Mouse (Mus musculus): ENCODE measurements around the gene Cpne6. TPM values are rescaled to one million over a fixed set of nuclear protein-coding genes. Genes with fewer than 3 reads are reported as not detected.

The Cpne6 gene
- total and polyA plus RNA-seq, 3 experiments, result not detected

DNA sequence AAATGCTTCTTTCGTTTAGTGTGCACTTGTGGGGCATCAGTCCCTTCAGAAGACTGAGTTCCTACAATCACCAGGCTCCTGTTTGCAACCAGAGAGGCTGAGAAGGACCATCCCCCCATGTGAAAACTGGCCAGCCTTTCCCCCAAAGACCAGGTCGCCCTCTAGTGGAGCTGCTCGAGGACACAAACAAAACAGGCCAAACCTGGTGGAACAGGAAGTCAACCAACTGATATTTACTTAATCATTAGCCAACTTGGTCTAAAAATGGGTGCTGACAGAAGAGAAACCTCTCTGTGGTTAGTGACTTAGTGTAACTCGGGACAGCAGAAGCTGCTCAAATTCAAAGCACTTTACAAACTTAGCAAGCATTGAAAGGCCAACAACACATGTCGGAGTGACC is 46.8 kb downstream of the Cpne6 start:
- dilution Hi-C loops (cut with MboI; ENCODE audit: extremely low pct_ligation_motif_present, extremely low pct_unique_long_range_greater_than_20kb, low sequenced_read_pairs), result no loop called here

DNA sequence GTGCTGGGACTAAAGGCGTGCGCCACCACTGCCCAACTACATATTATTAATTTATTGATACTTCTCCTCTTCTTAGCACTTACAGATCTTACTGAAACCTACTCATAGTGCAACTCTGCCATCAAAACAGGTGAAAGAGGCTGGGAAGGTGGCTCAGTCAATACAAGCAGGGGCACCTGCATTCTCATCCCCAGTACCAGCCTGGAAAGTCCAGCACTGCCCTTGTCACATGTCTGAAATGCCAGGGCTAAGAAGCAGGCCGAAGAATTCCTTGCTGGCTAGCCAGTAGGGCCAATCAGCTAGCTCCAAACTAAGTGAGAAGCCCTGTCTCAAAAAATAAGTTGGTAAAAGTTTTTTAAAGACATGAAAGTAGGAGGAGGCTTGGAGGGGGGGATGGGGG is 47.3 kb downstream of the Cpne6 start:
- no peak for TF ChIP-seq MAFK (IDR thresholded peaks at IDR 0.05; ENCODE audit: insufficient replicate concordance, low read length)
- no peak for TF ChIP-seq MYC (IDR thresholded peaks at IDR 0.05; ENCODE audit: low read depth, low read length)
- TF ChIP-seq BHLHE40 (IDR thresholded peaks at IDR 0.05; ENCODE audit: low read depth, low read length), result no peak
- TF ChIP-seq ZC3H11A (IDR thresholded peaks at IDR 0.05; ENCODE audit: low read depth, low read length), result no peak
- TF ChIP-seq IRF4 (IDR thresholded peaks at IDR 0.05; ENCODE audit: low read depth, low read length), result no peak
- TF ChIP-seq UBTF (IDR thresholded peaks at IDR 0.05; ENCODE audit: low read depth, low read length), result no peak
- no peak for TF ChIP-seq ZMIZ1 (IDR thresholded peaks at IDR 0.05; ENCODE audit: low read depth, low read length)
- TF ChIP-seq NRF1 (IDR thresholded peaks at IDR 0.05; ENCODE audit: low read depth, low read length), result no peak
- TF ChIP-seq CHD2 (IDR thresholded peaks at IDR 0.05; ENCODE audit: low read length), result no peak
- no peak for TF ChIP-seq USF1 (IDR thresholded peaks at IDR 0.05; ENCODE audit: low read depth, low read length)
- TF ChIP-seq ELF1 (IDR thresholded peaks at IDR 0.05; ENCODE audit: low read depth, low read length), result no peak
- in situ Hi-C loops (cut with MboI; ENCODE audit: low pct_ligation_motif_present, low pct_unique_long_range_greater_than_20kb, low sequenced_read_pairs), result no loop called here
- Histone ChIP-seq H3K9ac (ENCODE audit: insufficient read depth, low read depth) (peak overlapping the region; percentile 53; the same call in 1 of the 2 replicates), H3K4me3 (replicated peaks in 1 of 3; ENCODE audit: low read depth in 2 of 3, low read length in 2 of 3, poor library complexity in 1 of 3) (no peak overlapping the region), H3K79me2 (replicated peaks; ENCODE audit: control insufficient read depth, extremely low read depth, insufficient read depth, poor library complexity, severe bottlenecking) (peaks cover 6% of the 10 kb centered on the region; the same call in 1 of the 2 replicates), H3K27me3 (replicated peaks) (no peaks in the 10 kb centered on the region), H3K4me2 (ENCODE audit: insufficient read depth, low read depth, poor library complexity, severe bottlenecking) (peak overlapping the region; percentile 47), H3K27ac (ENCODE audit: insufficient read depth, low read depth) (peak overlapping the region; percentile 86), H3K9me3 (replicated peaks; ENCODE audit: low read length) (no peaks in the 10 kb centered on the region), H3K36me3 (replicated peaks in 1 of 2; ENCODE audit: control insufficient read depth in 1 of 2, insufficient read depth in 1 of 2, low read length in 1 of 2) (peaks cover 0 to 7% of the 10 kb centered on the region in 2 experiments), H3K4me1 (ENCODE audit: control insufficient read depth in 1 of 2, insufficient read depth in 2 of 2) (peaks cover 9 to 35% of the 10 kb centered on the region in 2 experiments)
- dilution Hi-C loops (cut with MboI; ENCODE audit: extremely low pct_ligation_motif_present, extremely low pct_unique_long_range_greater_than_20kb, low sequenced_read_pairs), result no loop called here
- no peak for DNase-seq (ENCODE audit: extremely low read depth)

More for the DNA sequence above, 46.8 kb downstream of the Cpne6 start:
- no peak overlapping the region for H3K9ac ChIP-seq (ENCODE audit: insufficient read depth, low read depth)
- TF ChIP-seq JUN (IDR thresholded peaks at IDR 0.05; ENCODE audit: insufficient read depth, low read depth, low read length), result peak; percentile 92
- no peak for TF ChIP-seq CHD1 (IDR thresholded peaks at IDR 0.05; ENCODE audit: low read depth, low read length)
- TF ChIP-seq MAX (IDR thresholded peaks at IDR 0.05; ENCODE audit: low read length), result peak; percentile 32; the same call in 1 of the 2 replicates
- peak; percentile 22; the same call in 1 of the 2 replicates for TF ChIP-seq ZNF384 (IDR thresholded peaks at IDR 0.05; ENCODE audit: low read depth, low read length)
- no peak for TF ChIP-seq RCOR1 (conservative IDR thresholded peaks at IDR 0.05; ENCODE audit: low read depth, low read length)
- TF ChIP-seq BHLHE40 (IDR thresholded peaks at IDR 0.05; ENCODE audit: low read depth, low read length), result peak; percentile 61; the same call in 1 of the 2 replicates
- TF ChIP-seq JUND (conservative IDR thresholded peaks at IDR 0.05; ENCODE audit: low read depth, low read length), result no peak; the same call in 1 of the 2 replicates
- TF ChIP-seq ZC3H11A (IDR thresholded peaks at IDR 0.05; ENCODE audit: low read depth, low read length), result peak; percentile 22; the same call in 1 of the 2 replicates
- TF ChIP-seq MEF2A (IDR thresholded peaks at IDR 0.05; ENCODE audit: borderline replicate concordance, low read depth, low read length), result peak; percentile 99
- TF ChIP-seq ELF1 (IDR thresholded peaks at IDR 0.05; ENCODE audit: low read depth, low read length), result peak; percentile 82
- TF ChIP-seq POLR2A (IDR thresholded peaks at IDR 0.05; ENCODE audit: low read depth, low read length), result peak; percentile 47; the same call in 1 of the 2 replicates
- TF ChIP-seq HCFC1 (IDR thresholded peaks at IDR 0.05; ENCODE audit: low read depth, low read length), result peak; percentile 65
- no peak for TF ChIP-seq USF2 (conservative IDR thresholded peaks at IDR 0.05; ENCODE audit: low read depth, low read length)
- TF ChIP-seq PAX5 (IDR thresholded peaks at IDR 0.05; ENCODE audit: low read length), result no peak
- TF ChIP-seq USF1 (IDR thresholded peaks at IDR 0.05; ENCODE audit: low read depth, low read length), result no peak
- peak; percentile 87 for TF ChIP-seq MYC (IDR thresholded peaks at IDR 0.05; ENCODE audit: low read depth, low read length)
- peak; percentile 65 for TF ChIP-seq EP300 (IDR thresholded peaks at IDR 0.05; ENCODE audit: low read length)
- no peak for TF ChIP-seq NRF1 (IDR thresholded peaks at IDR 0.05; ENCODE audit: low read depth, low read length)
- peak; percentile 44; the same call in 1 of the 2 replicates for TF ChIP-seq TCF12 (IDR thresholded peaks at IDR 0.05; ENCODE audit: low read depth, low read length)
- TF ChIP-seq CTCF (conservative IDR thresholded peaks at IDR 0.05 in 1 of 2, IDR thresholded peaks at IDR 0.05 in 1 of 2; ENCODE audit: low read depth in 2 of 2, low read length in 2 of 2), result peak; percentile 48 to 96; a peak in 3 of 4 replicates
- TF ChIP-seq KAT2A (IDR thresholded peaks at IDR 0.05; ENCODE audit: insufficient replicate concordance, low read length), result no peak
- no peak for TF ChIP-seq ZKSCAN1 (IDR thresholded peaks at IDR 0.05; ENCODE audit: borderline replicate concordance, low read depth, low read length)
- peak; percentile 84 for TF ChIP-seq ETS1 (conservative IDR thresholded peaks at IDR 0.05; ENCODE audit: low read depth, low read length)
- peak; percentile 83; the same call in 1 of the 2 replicates for TF ChIP-seq SIN3A (IDR thresholded peaks at IDR 0.05; ENCODE audit: low read length)
- TF ChIP-seq MXI1 (IDR thresholded peaks at IDR 0.05; ENCODE audit: low read depth, low read length), result no peak; the same call in 1 of the 2 replicates
- peak; percentile 36; the same call in 1 of the 2 replicates for TF ChIP-seq NELFE (IDR thresholded peaks at IDR 0.05; ENCODE audit: low read depth, low read length)
- no peak for TF ChIP-seq GABPA (IDR thresholded peaks at IDR 0.05; ENCODE audit: insufficient replicate concordance, low read depth, low read length)
- no peak for TF ChIP-seq UBTF (IDR thresholded peaks at IDR 0.05; ENCODE audit: low read depth, low read length)
- no peak for TF ChIP-seq ZMIZ1 (IDR thresholded peaks at IDR 0.05; ENCODE audit: low read depth, low read length)
- TF ChIP-seq SMC3 (IDR thresholded peaks at IDR 0.05; ENCODE audit: low read depth, low read length), result peak; percentile 86
- no peak for TF ChIP-seq MAFK (IDR thresholded peaks at IDR 0.05; ENCODE audit: insufficient replicate concordance, low read length)
- TF ChIP-seq TBP (conservative IDR thresholded peaks at IDR 0.05; ENCODE audit: low read depth, low read length), result peak; percentile 54; the same call in 1 of the 2 replicates
- peak; percentile 72 for TF ChIP-seq MAZ (IDR thresholded peaks at IDR 0.05; ENCODE audit: low read depth, low read length)
- TF ChIP-seq IRF4 (IDR thresholded peaks at IDR 0.05; ENCODE audit: low read depth, low read length), result peak; percentile 88
- TF ChIP-seq POLR2AphosphoS2 (IDR thresholded peaks at IDR 0.05; ENCODE audit: low read depth, low read length), result no peak
- peak; percentile 92 for TF ChIP-seq CHD2 (IDR thresholded peaks at IDR 0.05; ENCODE audit: low read length)
- TF ChIP-seq E2F4 (IDR thresholded peaks at IDR 0.05; ENCODE audit: insufficient replicate concordance, low read depth, low read length), result no peak
- peak; percentile 89 for TF ChIP-seq RAD21 (IDR thresholded peaks at IDR 0.05; ENCODE audit: low read depth, low read length)
- peaks cover 0 to 4% of the 10 kb centered on the region in 2 experiments for H3K36me3 ChIP-seq (replicated peaks in 1 of 2; ENCODE audit: control insufficient read depth in 1 of 2, insufficient read depth in 1 of 2, low read length in 1 of 2)
- H3K9me3 ChIP-seq (replicated peaks; ENCODE audit: low read length), result no peaks in the 10 kb centered on the region
- no peak overlapping the region for H3K4me3 ChIP-seq (replicated peaks in 1 of 3; ENCODE audit: low read depth in 2 of 3, low read length in 2 of 3, poor library complexity in 1 of 3)
- peak overlapping the region; percentile 47 for H3K4me2 ChIP-seq (ENCODE audit: insufficient read depth, low read depth, poor library complexity, severe bottlenecking)
- H3K27me3 ChIP-seq (replicated peaks), result no peaks in the 10 kb centered on the region
- DNase-seq (ENCODE audit: extremely low read depth), result peak; percentile 97
- in situ Hi-C loops (cut with MboI; ENCODE audit: low pct_ligation_motif_present, low pct_unique_long_range_greater_than_20kb, low sequenced_read_pairs), result no loop called here
- peaks cover 8 to 31% of the 10 kb centered on the region in 2 experiments for H3K4me1 ChIP-seq (ENCODE audit: control insufficient read depth in 1 of 2, insufficient read depth in 2 of 2)
- H3K27ac ChIP-seq (ENCODE audit: insufficient read depth, low read depth), result peak overlapping the region; percentile 86
- H3K79me2 ChIP-seq (replicated peaks; ENCODE audit: control insufficient read depth, extremely low read depth, insufficient read depth, poor library complexity, severe bottlenecking), result peaks cover 5% of the 10 kb centered on the region; the same call in 1 of the 2 replicates
